Mouse (Mus musculus) brain, embryonic 14.5 days (tissue): ENCODE data around the gene Ndufc2.

Experiments
- CTCF ChIP-seq: fragments of 200-500 bp; IDR thresholded peaks from 2 replicates; pipeline ENCODE4 v1.5.1; 2012; ENCODE audit warnings: inconsistent platforms, mild to moderate bottlenecking, moderate library complexity, borderline replicate concordance; ENCODE audit not compliant: insufficient read depth, insufficient read length; ENCODE audit errors: extremely low read depth
- POLR2A ChIP-seq: fragments of 200-500 bp; IDR thresholded peaks from 2 replicates; pipeline ENCODE4 v1.6.1; 2012; ENCODE audit warnings: mild to moderate bottlenecking, inconsistent platforms, borderline replicate concordance; ENCODE audit not compliant: poor library complexity, insufficient read depth, insufficient read length, severe bottlenecking; ENCODE audit errors: extremely low read depth

DNA sequence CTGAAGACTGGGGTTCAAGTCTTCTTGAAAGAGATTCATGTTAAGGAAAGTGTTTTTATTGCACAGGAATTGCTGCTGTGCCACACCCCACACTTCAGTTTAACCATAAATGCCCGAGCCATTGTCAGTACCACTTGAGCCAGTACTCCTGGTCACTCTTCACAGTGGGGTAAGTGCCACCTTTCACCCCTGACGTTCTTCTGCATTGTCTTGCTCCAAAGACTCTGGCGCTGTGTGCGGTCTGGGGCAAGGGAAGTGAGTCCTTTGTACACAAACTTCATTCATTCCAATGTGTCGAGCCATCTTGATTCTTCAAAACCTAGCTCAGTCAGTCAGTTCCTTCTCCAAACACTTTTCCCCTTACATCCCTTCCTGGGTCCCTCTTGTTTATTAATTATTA is 39.6 kb upstream of the Ndufc2 start:
- no peak for TF ChIP-seq POLR2A
- TF ChIP-seq CTCF: no peak
